Mouse (Mus musculus) lung, embryonic 14.5 days (tissue): ENCODE data around the gene Bmp2k. TPM values are rescaled to one million over a fixed set of nuclear protein-coding genes. Genes with fewer than 3 reads are reported as not detected.
A peak's percentile ranks its signal among the peaks of the same experiment; 100 is the strongest.

ENCODE experiments used
- ATAC-seq: fragments of 200-750 bp; cut with Nextera tagmentation; 2 replicates; pipeline ENCODE4 v1.8.0; 2017; ENCODE audit warnings: mild to moderate bottlenecking, moderate TSS enrichment, moderate library complexity; ENCODE audit not compliant: insufficient read depth
- DNase-seq: peaks from one replicate; pipeline ENCODE4 v3.0.0-alpha.2; 2015
- H3K27ac ChIP-seq: fragments of 300-500 bp; sonication (generic); 2 replicates; pipeline ENCODE4 v1.5.1; 2014; ENCODE audit warnings: low read depth, mild to moderate bottlenecking, moderate library complexity
- H3K27me3 ChIP-seq: fragments of 300-500 bp; sonication (generic); 2 replicates; pipeline ENCODE4 v1.6.1; 2014; ENCODE audit warnings: low read length, control low read depth; ENCODE audit not compliant: insufficient read depth
- H3K36me3 ChIP-seq: fragments of 300-500 bp; sonication (generic); 2 replicates; pipeline ENCODE4 v1.6.1; 2014; ENCODE audit warnings: control low read depth; ENCODE audit not compliant: insufficient read depth
- H3K4me1 ChIP-seq: fragments of 300-500 bp; sonication (generic); 2 replicates; pipeline ENCODE4 v1.6.1; 2014; ENCODE audit warnings: antibody characterized with exemption, control low read depth; ENCODE audit not compliant: insufficient read depth
- H3K4me2 ChIP-seq: fragments of 300-500 bp; sonication (generic); 2 replicates; pipeline ENCODE4 v1.6.1; 2014; ENCODE audit warnings: mild to moderate bottlenecking
- H3K4me3 ChIP-seq: fragments of 300-500 bp; sonication (generic); 2 replicates; pipeline ENCODE4 v1.5.1; 2014; ENCODE audit warnings: low read depth, low read length
- H3K9ac ChIP-seq: fragments of 300-500 bp; sonication (generic); 2 replicates; pipeline ENCODE4 v1.6.1; 2014
- H3K9me3 ChIP-seq: fragments of 300-500 bp; sonication (generic); 2 replicates; pipeline ENCODE4 v1.6.1; 2016; ENCODE audit warnings: low read depth, low read length, control low read depth
- CTCF ChIP-seq: IDR thresholded peaks from 2 replicates; pipeline ENCODE4 v1.5.1; 2016; ENCODE audit warnings: antibody characterized with exemption, low read depth
- WGBS: fragments of 180-500 bp; shearing (Covaris S2); extraction: QIAGEN DNeasy Blood & Tissue Kit; methylation state at CpG from one replicate; pipeline ENCODE4 v1.1.7; 2014; 5-methylcytosine and 5-hydroxymethylcytosine counted together
- polyA plus RNA-seq: library from polyadenylated mRNA; unstranded; fragments of >200 nt; fragmentation: Nextera tagmentation; extraction: Ambion mirVana; gene quantifications from 2 replicates; pipeline ENCODE4 v1.2.1, GENCODE M21; 2014

The Bmp2k gene
- polyA plus RNA-seq, 1 experiment from 2014 or later = 11.0 TPM

DNA sequence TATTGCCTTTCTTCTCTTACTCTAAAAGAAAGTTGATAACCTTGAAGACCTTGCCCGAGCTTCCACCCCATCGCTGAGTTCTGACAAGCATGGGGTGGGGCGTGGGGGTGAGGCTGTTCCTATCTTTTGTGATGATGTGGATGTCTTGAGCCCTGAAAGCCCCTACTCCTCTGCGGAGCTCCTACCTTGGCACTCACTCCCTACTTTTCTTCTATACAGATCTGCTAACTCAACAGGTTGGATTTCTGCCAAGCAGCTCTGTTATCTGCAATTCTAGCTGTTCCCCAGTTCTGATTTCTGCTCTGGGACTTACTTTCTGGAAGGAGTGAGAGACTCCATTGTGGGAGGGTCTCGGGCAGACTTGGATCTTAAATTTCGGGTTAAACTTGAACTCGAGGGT is 14.3 kb upstream of the Bmp2k start:
- Histone ChIP-seq H3K27me3 (no peaks in the 10 kb centered on the region), H3K27ac (no peak overlapping the region), H3K4me1 (no peaks in the 10 kb centered on the region; the same call in 1 of the 2 replicates), H3K4me2 (peak overlapping the region; percentile 16; the same call in 1 of the 2 replicates), H3K9me3 (no peaks in the 10 kb centered on the region), H3K9ac (no peak overlapping the region), H3K36me3 (no peaks in the 10 kb centered on the region), H3K4me3 (no peak overlapping the region)
- WGBS = 32% methylated on average over 7 of the region's 7 CpGs
- DNase-seq (peak; percentile 86), ATAC-seq (peak; percentile 47; the same call in 1 of the 2 replicates)
- TF ChIP-seq CTCF = no peak

DNA sequence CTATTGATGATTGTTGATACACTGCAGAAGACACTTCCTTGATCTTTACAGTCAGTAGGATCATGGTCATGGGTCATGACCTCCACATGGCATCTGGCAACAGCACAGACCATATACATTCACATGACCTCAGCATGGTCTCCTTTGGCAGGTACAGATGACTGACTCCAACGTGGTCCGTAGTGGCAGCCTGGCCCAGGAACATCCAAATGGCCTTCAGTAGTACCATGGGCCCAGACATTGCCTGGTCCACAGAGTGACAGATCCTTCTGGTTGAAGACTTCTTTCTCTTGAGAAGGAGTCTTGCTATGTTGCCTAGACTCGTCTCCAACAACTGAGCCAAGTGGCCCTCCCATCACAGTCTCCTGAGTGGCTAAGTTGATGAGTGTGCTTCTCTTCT is 10.6 kb upstream of the Bmp2k start:
- H3K9ac ChIP-seq = no peak overlapping the region
- H3K4me3 ChIP-seq = no peak overlapping the region
- no peak for ATAC-seq
- DNase-seq = no peak
- H3K36me3 ChIP-seq = no peaks in the 10 kb centered on the region
- H3K9me3 ChIP-seq = no peaks in the 10 kb centered on the region
- no peaks in the 10 kb centered on the region for H3K4me1 ChIP-seq
- no peak overlapping the region for H3K4me2 ChIP-seq
- no peak for TF ChIP-seq CTCF
- no peak overlapping the region for H3K27ac ChIP-seq
- WGBS = 86% methylated on average over 3 of the region's 3 CpGs
- no peaks in the 10 kb centered on the region for H3K27me3 ChIP-seq

GRCm38 (mm10) chr5:96988880-96989279 is 8.6 kb upstream of the Bmp2k start:
- no peaks in the 10 kb centered on the region for H3K9me3 ChIP-seq
- no peaks in the 10 kb centered on the region for H3K4me1 ChIP-seq
- TF ChIP-seq CTCF = no peak
- H3K9ac ChIP-seq = no peak overlapping the region
- no peaks in the 10 kb centered on the region for H3K27me3 ChIP-seq
- no peak for ATAC-seq
- no peak overlapping the region for H3K27ac ChIP-seq
- no peak overlapping the region for H3K4me2 ChIP-seq
- DNase-seq = no peak
- H3K4me3 ChIP-seq = no peak overlapping the region
- 32% methylated on average over 4 of the region's 4 CpGs for WGBS
- no peaks in the 10 kb centered on the region for H3K36me3 ChIP-seq

DNA sequence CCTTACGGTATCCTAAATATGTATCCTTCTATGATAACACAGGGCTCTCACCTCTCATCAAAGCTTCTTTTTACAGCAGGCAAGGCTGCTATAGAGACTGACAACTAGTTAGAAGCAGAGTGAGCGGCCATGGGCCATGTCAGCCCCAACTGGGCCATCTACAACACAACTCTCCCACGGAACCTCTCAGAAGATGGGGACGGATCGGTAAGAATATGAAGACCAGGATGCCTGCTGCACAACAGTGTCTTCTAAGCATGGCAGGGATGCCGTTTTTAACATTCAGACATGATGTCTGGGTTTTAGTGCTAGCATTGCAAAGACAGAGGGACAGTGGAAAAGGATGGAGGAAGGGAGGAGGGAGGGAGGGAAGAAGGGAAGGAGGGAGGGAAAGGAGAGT is 6.3 kb upstream of the Bmp2k start:
- no peak overlapping the region for H3K4me2 ChIP-seq
- no peaks in the 10 kb centered on the region for H3K36me3 ChIP-seq
- no peaks in the 10 kb centered on the region for H3K27me3 ChIP-seq
- TF ChIP-seq CTCF = no peak
- no peak for ATAC-seq
- H3K4me1 ChIP-seq = no peaks in the 10 kb centered on the region
- DNase-seq = no peak
- H3K9me3 ChIP-seq = no peaks in the 10 kb centered on the region
- no peak overlapping the region for H3K27ac ChIP-seq
- H3K9ac ChIP-seq = no peak overlapping the region
- no peak overlapping the region for H3K4me3 ChIP-seq
- WGBS = 89% methylated on average over 6 of the region's 6 CpGs

DNA sequence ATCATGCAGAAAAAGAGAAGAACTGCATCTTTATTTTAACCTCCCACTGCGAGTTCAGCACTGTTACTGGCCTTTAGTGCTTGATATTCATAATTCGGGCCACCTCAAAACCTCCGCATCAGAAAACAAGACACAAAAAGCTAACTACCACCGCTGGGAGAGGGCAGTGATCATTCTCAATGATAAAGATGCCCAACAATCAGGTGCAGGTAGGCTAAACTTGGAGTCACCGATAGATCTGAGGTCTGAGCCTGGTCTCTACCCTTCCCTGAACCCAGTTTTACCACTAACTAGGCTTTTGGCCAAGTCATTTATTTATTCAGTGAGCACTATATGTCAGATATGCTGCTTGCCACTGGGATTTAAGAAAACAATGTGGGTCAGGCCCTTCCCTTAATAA is 4.8 kb upstream of the Bmp2k start:
- H3K27ac ChIP-seq = no peak overlapping the region
- 86% methylated on average over 5 of the region's 5 CpGs for WGBS
- H3K4me2 ChIP-seq = no peak overlapping the region
- TF ChIP-seq CTCF = no peak
- H3K36me3 ChIP-seq = no peaks in the 10 kb centered on the region
- DNase-seq (no peak), ATAC-seq (no peak)
- no peaks in the 10 kb centered on the region for H3K27me3 ChIP-seq
- no peak overlapping the region for H3K4me3 ChIP-seq
- no peaks in the 10 kb centered on the region for H3K9me3 ChIP-seq
- H3K4me1 ChIP-seq = 0 out of 2 replicates have a peak, but pooled peaks cover 4% of the 10 kb centered on the region
- no peak overlapping the region for H3K9ac ChIP-seq

DNA sequence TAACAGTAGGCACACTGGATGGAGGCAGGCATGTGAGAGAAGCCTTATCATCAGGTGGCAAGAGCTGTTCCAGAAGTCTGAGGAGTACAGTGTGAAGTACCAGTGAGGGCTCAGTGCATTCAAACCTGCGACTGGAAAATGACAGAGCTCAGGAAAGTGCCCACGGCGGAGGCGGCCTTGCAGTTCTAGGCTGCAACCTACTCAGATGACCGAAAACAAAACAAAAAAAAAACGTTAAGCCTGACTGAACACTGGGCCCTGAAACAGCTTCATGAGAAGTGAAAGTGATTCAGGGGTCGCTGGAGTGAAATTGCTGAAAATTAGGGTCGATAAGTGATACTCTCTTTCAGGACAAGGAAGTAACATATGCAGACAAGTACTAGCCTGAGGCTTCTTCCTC is 4.4 kb upstream of the Bmp2k start:
- ATAC-seq (no peak), DNase-seq (no peak)
- Histone ChIP-seq H3K4me3 (no peak overlapping the region), H3K9ac (no peak overlapping the region), H3K4me1 (0 out of 2 replicates have a peak, but pooled peaks cover 4% of the 10 kb centered on the region), H3K27ac (no peak overlapping the region), H3K27me3 (no peaks in the 10 kb centered on the region), H3K9me3 (no peaks in the 10 kb centered on the region), H3K36me3 (no peaks in the 10 kb centered on the region), H3K4me2 (no peak overlapping the region)
- no peak for TF ChIP-seq CTCF
- 77% methylated on average over 8 of the region's 8 CpGs for WGBS

DNA sequence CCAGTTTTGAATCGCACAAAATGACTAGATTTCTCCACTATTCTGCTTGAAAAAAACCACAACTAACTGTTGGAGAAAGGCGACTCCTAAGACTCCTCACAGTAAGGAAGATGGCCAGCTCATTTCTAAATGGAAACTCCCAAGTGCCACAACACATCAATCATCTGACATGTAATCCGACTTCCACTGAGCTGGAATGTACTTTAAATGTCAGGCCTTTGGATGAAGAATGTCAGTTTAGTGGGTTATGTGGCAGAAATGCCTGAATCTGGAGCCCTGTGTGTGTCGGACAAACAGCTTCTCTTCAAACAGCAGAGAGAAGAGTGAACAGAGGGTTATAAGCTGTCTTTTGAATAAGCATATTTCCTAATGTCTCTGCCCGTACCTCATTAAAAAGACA is 1.7 kb upstream of the Bmp2k start:
- Histone ChIP-seq H3K9ac (no peak overlapping the region), H3K4me2 (no peak overlapping the region), H3K4me3 (no peak overlapping the region), H3K27me3 (no peaks in the 10 kb centered on the region), H3K9me3 (no peaks in the 10 kb centered on the region), H3K27ac (no peak overlapping the region), H3K4me1 (peaks cover 9% of the 10 kb centered on the region; the same call in 1 of the 2 replicates), H3K36me3 (no peaks in the 10 kb centered on the region)
- ATAC-seq = no peak
- WGBS = 70% methylated on average over 5 of the region's 5 CpGs
- no peak for TF ChIP-seq CTCF
- peak; percentile 13 for DNase-seq
